Mouse (Mus musculus) cortical plate, adult 2 months (tissue): ENCODE measurements around the gene Gtf2h1.

ENCODE experiments used
- CTCF ChIP-seq: fragments of 200-500 bp; IDR thresholded peaks from 2 replicates; pipeline ENCODE4 v1.5.1; 2011; ENCODE audit warnings: mild to moderate bottlenecking, control low read depth, low read length; ENCODE audit not compliant: insufficient read depth; ENCODE audit errors: extremely low read depth
- POLR2A ChIP-seq: fragments of 200-500 bp; IDR thresholded peaks from 2 replicates; pipeline ENCODE4 v1.6.1; 2011; ENCODE audit warnings: mild to moderate bottlenecking, low read length, control low read depth; ENCODE audit not compliant: insufficient read depth; ENCODE audit errors: extremely low read depth

DNA sequence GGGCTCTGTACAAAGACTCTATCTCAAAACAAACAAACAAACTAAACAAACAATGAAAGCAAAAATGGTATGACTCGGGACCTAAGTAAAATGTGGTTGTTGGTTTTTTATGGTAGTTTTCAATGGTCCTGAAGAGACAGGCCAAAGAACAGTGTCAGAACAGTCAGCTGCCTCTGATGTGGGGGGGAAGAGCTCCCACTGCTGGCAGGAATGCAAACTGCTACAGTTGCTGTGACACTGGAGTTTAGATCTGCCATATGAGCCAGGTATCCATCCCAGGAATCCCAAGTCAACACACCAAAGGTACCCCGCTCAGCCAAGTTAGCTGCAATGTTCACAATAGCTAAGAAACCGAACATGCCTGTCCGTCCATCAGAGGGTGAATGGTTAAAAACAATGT, 25.2 kb upstream of the Gtf2h1 start:
- TF ChIP-seq CTCF (peak; percentile 95), POLR2A (no peak)
